Mouse (Mus musculus): ENCODE measurements at regions not wholly inside any gene's neighbourhood (a gene's known extent, or its start where the extent isn't known, plus 50 kb on each side); places are given as distances from the start of the nearest gene placed in this dataset.

DNA sequence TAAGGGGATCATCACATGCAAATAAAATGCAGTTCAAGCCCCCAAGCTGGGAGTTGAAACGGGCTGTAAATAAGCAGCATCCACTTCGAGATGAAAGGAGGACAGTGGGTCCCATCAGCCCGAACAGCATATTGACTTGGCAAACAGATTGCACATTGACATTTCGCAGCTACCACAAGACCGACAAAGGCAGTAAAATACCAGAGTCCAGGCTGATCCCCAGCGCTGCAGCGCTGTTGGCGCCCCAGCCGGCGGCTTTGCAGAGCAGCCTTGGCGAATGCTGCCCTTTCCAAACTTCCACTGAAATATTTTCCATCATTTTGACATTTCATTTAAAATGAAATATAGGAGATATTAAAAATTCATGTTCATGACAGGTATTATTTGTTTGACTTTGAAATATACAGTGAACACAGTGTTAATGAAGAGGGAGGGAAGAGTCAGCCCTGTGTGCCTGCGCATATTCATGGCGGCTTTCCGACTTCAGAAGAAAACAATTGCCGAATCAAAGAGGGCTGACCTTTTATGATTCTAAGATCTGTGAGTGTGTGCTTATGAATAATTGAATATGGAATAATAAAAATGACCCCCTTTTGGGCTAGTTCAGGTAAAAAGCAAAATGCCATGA, 98.4 kb downstream of the Sqor start:
- WGBS = 74% methylated on average over 15 of the region's 15 CpGs
- ATAC-seq (ENCODE audit: insufficient read depth, low read depth) (no peak), DNase-seq (ENCODE audit: low spot score) (no peak)
- H3K4me1 ChIP-seq (ENCODE audit: control insufficient read depth, insufficient read depth) = no peaks in the 10 kb centered on the region
- H3K4me2 ChIP-seq (ENCODE audit: low read depth, low read length) = no peak overlapping the region
- no peaks in the 10 kb centered on the region for H3K27me3 ChIP-seq (ENCODE audit: control insufficient read depth, insufficient read depth, low read length)
- H3K4me3 ChIP-seq (ENCODE audit: low read depth, low read length) = no peak overlapping the region
- H3K9ac ChIP-seq (replicated peaks; ENCODE audit: low read depth, low read length) = no peak overlapping the region
- H3K9me3 ChIP-seq (replicated peaks; ENCODE audit: control insufficient read depth, low read length) = no peaks in the 10 kb centered on the region
- no peak overlapping the region for H3K27ac ChIP-seq (ENCODE audit: low read depth)
- TF ChIP-seq CTCF (IDR thresholded peaks at IDR 0.05; ENCODE audit: low read depth) = no peak
- no peak for TF ChIP-seq EP300 (IDR thresholded peaks at IDR 0.05; ENCODE audit: low read depth)
- H3K36me3 ChIP-seq (replicated peaks; ENCODE audit: control insufficient read depth, insufficient read depth, low read length) = no peaks in the 10 kb centered on the region

DNA sequence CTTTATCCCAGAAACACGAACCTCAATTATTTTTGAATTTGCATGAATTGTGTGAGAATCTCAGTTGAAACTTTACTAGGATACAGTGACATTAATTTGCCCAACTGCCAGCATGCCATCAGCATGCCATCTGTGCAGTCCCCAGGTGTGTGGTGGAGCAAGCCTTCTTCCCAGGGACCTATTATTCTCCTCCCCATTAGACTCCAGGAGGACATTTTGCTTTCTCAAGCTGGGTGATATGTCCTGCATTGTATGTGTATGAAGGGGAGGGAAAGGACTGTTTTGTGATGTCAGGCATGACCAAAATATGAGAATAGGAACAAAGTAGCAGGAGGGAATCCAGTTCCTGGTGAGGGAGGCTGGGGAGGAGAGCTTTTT, 98.9 kb downstream of the Sqor start:
- H3K27ac ChIP-seq (ENCODE audit: low read depth) = no peak overlapping the region
- TF ChIP-seq EP300 (IDR thresholded peaks at IDR 0.05; ENCODE audit: low read depth) (no peak), CTCF (IDR thresholded peaks at IDR 0.05; ENCODE audit: low read depth) (no peak)
- no peak overlapping the region for H3K9ac ChIP-seq (replicated peaks; ENCODE audit: low read depth, low read length)
- no peaks in the 10 kb centered on the region for H3K36me3 ChIP-seq (replicated peaks; ENCODE audit: control insufficient read depth, insufficient read depth, low read length)
- H3K4me2 ChIP-seq (ENCODE audit: low read depth, low read length) = no peak overlapping the region
- no peak overlapping the region for H3K4me3 ChIP-seq (ENCODE audit: low read depth, low read length)
- H3K27me3 ChIP-seq (ENCODE audit: control insufficient read depth, insufficient read depth, low read length) = no peaks in the 10 kb centered on the region
- H3K4me1 ChIP-seq (ENCODE audit: control insufficient read depth, insufficient read depth) = no peaks in the 10 kb centered on the region
- no peaks in the 10 kb centered on the region for H3K9me3 ChIP-seq (replicated peaks; ENCODE audit: control insufficient read depth, low read length)
- DNase-seq (ENCODE audit: low spot score) = no peak
- no peak for ATAC-seq (ENCODE audit: insufficient read depth, low read depth)
- WGBS = 86% methylated on average over 1 of the region's 1 CpGs

DNA sequence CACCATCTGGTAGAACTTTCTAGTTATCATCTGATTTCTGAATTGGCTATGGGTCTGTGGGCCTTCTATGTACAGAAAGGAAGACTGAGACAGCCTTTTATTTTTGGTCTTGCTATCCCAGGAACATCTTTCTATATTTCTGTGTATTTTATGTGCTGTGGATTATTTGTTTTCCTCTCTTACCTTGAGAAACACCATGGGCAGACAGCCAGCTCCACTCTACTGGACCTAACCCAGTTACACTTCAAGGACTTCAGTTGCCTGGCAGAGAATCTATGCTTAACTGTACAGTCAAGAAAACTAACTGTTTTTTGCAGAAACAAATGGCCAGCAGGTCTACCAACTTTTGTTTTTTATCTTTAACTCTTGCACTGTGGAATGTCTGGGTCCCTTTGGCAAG, 122.1 kb downstream of the Sqor start:
- no peaks in the 10 kb centered on the region for H3K36me3 ChIP-seq (replicated peaks; ENCODE audit: control insufficient read depth, insufficient read depth, low read length)
- H3K27ac ChIP-seq (ENCODE audit: low read depth) = no peak overlapping the region
- TF ChIP-seq CTCF (IDR thresholded peaks at IDR 0.05; ENCODE audit: low read depth) (no peak), EP300 (IDR thresholded peaks at IDR 0.05; ENCODE audit: low read depth) (no peak)
- peaks cover 13% of the 10 kb centered on the region for H3K9me3 ChIP-seq (replicated peaks; ENCODE audit: control insufficient read depth, low read length)
- no peak for ATAC-seq (ENCODE audit: insufficient read depth, low read depth)
- no peak overlapping the region for H3K4me2 ChIP-seq (ENCODE audit: low read depth, low read length)
- no peak overlapping the region for H3K9ac ChIP-seq (replicated peaks; ENCODE audit: low read depth, low read length)
- H3K4me1 ChIP-seq (ENCODE audit: control insufficient read depth, insufficient read depth) = no peaks in the 10 kb centered on the region
- H3K4me3 ChIP-seq (ENCODE audit: low read depth, low read length) = no peak overlapping the region
- H3K27me3 ChIP-seq (ENCODE audit: control insufficient read depth, insufficient read depth, low read length) = no peaks in the 10 kb centered on the region
- no peak for DNase-seq (ENCODE audit: low spot score)

DNA sequence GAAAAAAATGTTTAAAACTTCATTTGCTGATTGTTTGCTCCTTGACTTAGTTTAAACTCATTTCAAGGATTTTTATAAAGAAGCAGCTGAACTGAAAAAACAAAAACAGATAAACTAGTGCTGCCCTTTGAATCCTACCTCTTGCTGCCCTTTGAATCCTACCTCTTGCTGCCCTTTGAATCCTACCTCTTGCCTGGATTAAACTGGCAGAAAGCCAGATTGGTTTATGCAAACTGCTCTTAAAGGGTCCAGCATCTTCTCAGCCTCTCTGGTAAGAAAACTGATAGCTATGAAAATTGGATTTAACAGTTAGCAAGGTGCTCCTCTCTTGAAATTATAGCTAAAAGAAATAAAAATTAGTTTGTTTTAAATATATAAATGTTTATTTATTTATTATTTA, 122.5 kb downstream of the Sqor start:
- Histone ChIP-seq H3K9me3 (replicated peaks; ENCODE audit: control insufficient read depth, low read length) (peaks cover 13% of the 10 kb centered on the region), H3K36me3 (replicated peaks; ENCODE audit: control insufficient read depth, insufficient read depth, low read length) (no peaks in the 10 kb centered on the region), H3K27ac (ENCODE audit: low read depth) (no peak overlapping the region), H3K4me2 (ENCODE audit: low read depth, low read length) (no peak overlapping the region), H3K4me1 (ENCODE audit: control insufficient read depth, insufficient read depth) (no peaks in the 10 kb centered on the region), H3K4me3 (ENCODE audit: low read depth, low read length) (no peak overlapping the region), H3K9ac (replicated peaks; ENCODE audit: low read depth, low read length) (no peak overlapping the region), H3K27me3 (ENCODE audit: control insufficient read depth, insufficient read depth, low read length) (no peaks in the 10 kb centered on the region)
- DNase-seq (ENCODE audit: low spot score) (no peak), ATAC-seq (ENCODE audit: insufficient read depth, low read depth) (no peak)
- TF ChIP-seq EP300 (IDR thresholded peaks at IDR 0.05; ENCODE audit: low read depth) (no peak), CTCF (IDR thresholded peaks at IDR 0.05; ENCODE audit: low read depth) (no peak)

DNA sequence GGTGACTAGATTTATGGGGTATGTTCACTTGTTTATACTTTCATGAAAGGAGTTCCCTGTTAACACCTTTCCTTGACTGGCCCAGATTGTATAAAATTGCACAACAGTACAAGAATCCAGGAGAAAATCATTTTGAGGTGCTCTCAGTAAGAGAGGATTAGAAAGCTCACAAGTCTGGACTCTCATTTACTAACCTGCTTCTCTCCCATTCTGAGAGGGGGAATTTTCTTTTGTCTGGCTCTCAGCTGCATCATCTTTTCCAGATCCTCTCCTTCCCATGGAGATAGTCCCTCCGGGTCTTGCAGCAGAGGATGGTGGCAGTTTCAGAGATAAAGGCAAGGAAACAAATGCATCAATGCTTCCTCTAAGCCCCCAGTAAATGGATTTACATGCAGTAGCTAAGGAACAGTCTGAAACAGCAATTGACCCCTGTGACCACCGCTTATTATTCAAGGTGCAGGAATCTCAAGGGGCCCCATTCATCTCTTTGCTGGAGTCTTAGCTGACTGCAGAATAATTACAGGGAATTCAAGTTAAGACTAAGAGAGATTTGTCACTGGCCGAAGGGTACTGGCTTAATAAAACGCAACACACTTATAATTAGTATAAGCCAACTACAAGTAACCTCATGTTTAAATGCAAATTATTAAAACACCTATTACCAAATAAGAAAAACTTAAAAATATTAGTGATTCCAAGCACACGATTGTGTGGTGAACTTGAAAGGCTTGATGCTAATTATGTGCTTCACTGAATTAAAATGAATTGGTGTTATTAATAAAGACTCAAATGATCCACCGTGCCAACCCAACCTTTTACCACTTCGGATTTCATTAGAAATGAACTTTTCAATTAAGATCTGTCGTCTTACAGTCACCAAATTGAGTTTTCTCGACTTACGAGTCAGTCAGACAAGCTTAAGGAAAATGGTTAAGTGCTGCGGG, 140.4 kb downstream of the Sqor start:
- TF ChIP-seq CTCF (IDR thresholded peaks at IDR 0.05; ENCODE audit: low read depth) (no peak), EP300 (IDR thresholded peaks at IDR 0.05; ENCODE audit: low read depth) (no peak)
- Histone ChIP-seq H3K9me3 (replicated peaks; ENCODE audit: control insufficient read depth, low read length) (no peaks in the 10 kb centered on the region), H3K27me3 (ENCODE audit: control insufficient read depth, insufficient read depth, low read length) (no peaks in the 10 kb centered on the region), H3K4me2 (ENCODE audit: low read depth, low read length) (no peak overlapping the region), H3K9ac (replicated peaks; ENCODE audit: low read depth, low read length) (no peak overlapping the region), H3K4me3 (ENCODE audit: low read depth, low read length) (no peak overlapping the region), H3K36me3 (replicated peaks; ENCODE audit: control insufficient read depth, insufficient read depth, low read length) (no peaks in the 10 kb centered on the region), H3K4me1 (ENCODE audit: control insufficient read depth, insufficient read depth) (no peaks in the 10 kb centered on the region), H3K27ac (ENCODE audit: low read depth) (no peak overlapping the region)
- ATAC-seq (ENCODE audit: insufficient read depth, low read depth) (no peak), DNase-seq (ENCODE audit: low spot score) (no peak)
- 70% methylated on average over 11 of the region's 11 CpGs for WGBS

Data from heart, postnatal 0 days (tissue).